Comparison of ENCODE assay signal across 8 mouse cellular contexts in genomic region chr9:106643128-106643527, GRCm38 (mm10). TPM values are rescaled to one million over a fixed set of nuclear protein-coding genes. Genes with fewer than 3 reads are reported as not detected.
DNase-seq lines count a peak whose midpoint lies in the region; ATAC-seq and TF ChIP-seq lines count a peak whose summit lies in the region.

No protein-coding gene starts in this region.

- TF ChIP-seq CTCF in gastrocnemius, adult 2 months (IDR thresholded peaks at IDR 0.05) = peak; percentile 71

- intact Hi-C loops in gastrocnemius, adult 2 months (cut with DNase I) = no loop called here

- peak; percentile 81 to 85 for ATAC-seq in hematopoietic stem cell, adult 5-6 weeks (replicated peaks in 1 of 2; ENCODE audit: insufficient read depth in 1 of 2, low FRiP score in 2 of 2, low TSS enrichment in 1 of 2, low read depth in 1 of 2, poor library complexity in 2 of 2, severe bottlenecking in 2 of 2)
- peak; percentile 97 for ATAC-seq in megakaryocyte progenitor cell, adult 5-6 weeks (replicated peaks; ENCODE audit: poor library complexity)

- peak; percentile 64 for DNase-seq in gastrocnemius, adult 2 months
- no peak for DNase-seq in gastrocnemius, postnatal 25 days
- DNase-seq in adrenal gland, adult 2 months = peak; percentile 86
- peak; percentile 86 for DNase-seq in embryo, embryonic 11 days
- peak; percentile 75 to 93 for DNase-seq in layer of hippocampus, postnatal 25 days (ENCODE audit: extremely low spot score in 1 of 2, low spot score in 1 of 2)
- DNase-seq in spleen, postnatal 10 days (ENCODE audit: low spot score in 2 of 2) = peak; percentile 38 to 80

- H3K4me3 ChIP-seq in gastrocnemius, adult 2 months = no peak overlapping the region

- no peak overlapping the region for H3K27ac ChIP-seq in gastrocnemius, adult 2 months

RNA-seq across cellular contexts. Expression of gene Grm2, which starts 12.8 kb away (rescaled TPM):
- not detected for total RNA-seq in gastrocnemius, adult 2 months (2021)
- total RNA-seq in gastrocnemius, postnatal 25 days (2021) = not detected
- not detected for total RNA-seq in adrenal gland, adult 2 months (2021)
- polyA plus RNA-seq in adrenal gland, adult 2 months (2012; rRNA removed) = not detected in 2 replicates
- total RNA-seq in hematopoietic stem cell, adult 5-6 weeks (2017) = not detected in 2 replicates
- total RNA-seq in layer of hippocampus, postnatal 25 days (2021) = 10 to 100 TPM; 63.9 to 84.0 TPM
- total RNA-seq in megakaryocyte progenitor cell, adult 5-6 weeks (2015) = not detected in 2 replicates
- not detected in 2 replicates for total RNA-seq in megakaryocyte progenitor cell, adult 5-6 weeks (2017)

RNA-seq across cellular contexts. Expression of gene Iqcf6, which starts 16.7 kb away (rescaled TPM):
- not detected for total RNA-seq in gastrocnemius, adult 2 months (2021)
- not detected for total RNA-seq in gastrocnemius, postnatal 25 days (2021)
- not detected for total RNA-seq in adrenal gland, adult 2 months (2021)
- not detected in 2 replicates for polyA plus RNA-seq in adrenal gland, adult 2 months (2012; rRNA removed)
- not detected in 2 replicates for total RNA-seq in hematopoietic stem cell, adult 5-6 weeks (2017)
- total RNA-seq in layer of hippocampus, postnatal 25 days (2021) = not detected
- not detected in 2 replicates for total RNA-seq in megakaryocyte progenitor cell, adult 5-6 weeks (2015)
- not detected in 2 replicates for total RNA-seq in megakaryocyte progenitor cell, adult 5-6 weeks (2017)

RNA-seq across cellular contexts. Expression of gene Tex264, which starts 42.6 kb away (rescaled TPM):
- 10 to 100 TPM; 31.7 to 32.6 TPM for total RNA-seq in gastrocnemius, adult 2 months (2021)
- total RNA-seq in gastrocnemius, postnatal 25 days (2021) = 10 to 100 TPM; 24.3 to 28.8 TPM
- 100 to 1,000 TPM; 128 to 130 TPM for total RNA-seq in adrenal gland, adult 2 months (2021)
- 230 and 245 TPM in 2 replicates for polyA plus RNA-seq in adrenal gland, adult 2 months (2012; rRNA removed)
- 13.9 and 27.9 TPM in 2 replicates for total RNA-seq in hematopoietic stem cell, adult 5-6 weeks (2017)
- 100 to 1,000 TPM; 102 to 104 TPM for total RNA-seq in layer of hippocampus, postnatal 25 days (2021)
- total RNA-seq in megakaryocyte progenitor cell, adult 5-6 weeks (2015) = 12.1 and 14.8 TPM in 2 replicates
- 19.6 and 21.9 TPM in 2 replicates for total RNA-seq in megakaryocyte progenitor cell, adult 5-6 weeks (2017)

Comparison
In these comparisons a context has a peak if more than half of its experiments do, and no peak if none do; other contexts are left out.
1. RNA of gene Grm2, which starts 12.8 kb away (total RNA-seq): 63.9 to 84.0 TPM in layer of hippocampus, postnatal 25 days; not detected in adrenal gland, adult 2 months, not detected in gastrocnemius, adult 2 months, not detected in gastrocnemius, postnatal 25 days, not detected in hematopoietic stem cell, adult 5-6 weeks and not detected in megakaryocyte progenitor cell, adult 5-6 weeks; every median in the first group is over 10 times any median in the second.